Mouse (Mus musculus) forebrain, embryonic 10.5 days (tissue): ENCODE measurements around the gene Thbd. TPM values are rescaled to one million over a fixed set of nuclear protein-coding genes. Genes with fewer than 3 reads are reported as not detected.

Experiments
- DNase-seq: peaks from one replicate; pipeline ENCODE4 v3.0.0-alpha.2; 2017; ENCODE audit warnings: low spot score; ENCODE audit errors: extremely low spot score
- H3K27ac ChIP-seq: fragments of 300-500 bp; sonication (generic); 2 replicates; pipeline ENCODE4 v1.5.1; 2016; ENCODE audit warnings: mild to moderate bottlenecking
- H3K27me3 ChIP-seq: fragments of 300-500 bp; sonication (generic); 2 replicates; pipeline ENCODE4 v1.6.1; 2016; ENCODE audit warnings: mild to moderate bottlenecking; ENCODE audit not compliant: poor library complexity, severe bottlenecking
- H3K36me3 ChIP-seq: fragments of 300-500 bp; sonication (generic); replicated peaks from 2 replicates; pipeline ENCODE4 v1.6.1; 2016; ENCODE audit warnings: mild to moderate bottlenecking, moderate library complexity
- H3K4me1 ChIP-seq: fragments of 300-500 bp; sonication (generic); 2 replicates; pipeline ENCODE4 v1.6.1; 2016
- H3K4me3 ChIP-seq: fragments of 300-500 bp; sonication (generic); 2 replicates; pipeline ENCODE4 v1.5.1; 2016; ENCODE audit warnings: mild to moderate bottlenecking, moderate library complexity
- H3K9me3 ChIP-seq: fragments of 300-500 bp; sonication (generic); 2 replicates; pipeline ENCODE4 v1.6.1; 2016; ENCODE audit warnings: mild to moderate bottlenecking, moderate library complexity
- WGBS: fragments of 180-500 bp; shearing (Covaris S2); methylation state at CpG from one replicate; pipeline ENCODE4 v1.1.7; 2016; 5-methylcytosine and 5-hydroxymethylcytosine counted together
- polyA plus RNA-seq: library from polyadenylated mRNA; unstranded; fragments of >200 nt; fragmentation: Nextera tagmentation; extraction: Ambion mirVana; gene quantifications from 2 replicates; pipeline ENCODE4 v1.2.1, GENCODE M21; 2016

Gene Thbd
- polyA plus RNA-seq, 1 experiment from 2014 or later, result 4.8 TPM

DNA sequence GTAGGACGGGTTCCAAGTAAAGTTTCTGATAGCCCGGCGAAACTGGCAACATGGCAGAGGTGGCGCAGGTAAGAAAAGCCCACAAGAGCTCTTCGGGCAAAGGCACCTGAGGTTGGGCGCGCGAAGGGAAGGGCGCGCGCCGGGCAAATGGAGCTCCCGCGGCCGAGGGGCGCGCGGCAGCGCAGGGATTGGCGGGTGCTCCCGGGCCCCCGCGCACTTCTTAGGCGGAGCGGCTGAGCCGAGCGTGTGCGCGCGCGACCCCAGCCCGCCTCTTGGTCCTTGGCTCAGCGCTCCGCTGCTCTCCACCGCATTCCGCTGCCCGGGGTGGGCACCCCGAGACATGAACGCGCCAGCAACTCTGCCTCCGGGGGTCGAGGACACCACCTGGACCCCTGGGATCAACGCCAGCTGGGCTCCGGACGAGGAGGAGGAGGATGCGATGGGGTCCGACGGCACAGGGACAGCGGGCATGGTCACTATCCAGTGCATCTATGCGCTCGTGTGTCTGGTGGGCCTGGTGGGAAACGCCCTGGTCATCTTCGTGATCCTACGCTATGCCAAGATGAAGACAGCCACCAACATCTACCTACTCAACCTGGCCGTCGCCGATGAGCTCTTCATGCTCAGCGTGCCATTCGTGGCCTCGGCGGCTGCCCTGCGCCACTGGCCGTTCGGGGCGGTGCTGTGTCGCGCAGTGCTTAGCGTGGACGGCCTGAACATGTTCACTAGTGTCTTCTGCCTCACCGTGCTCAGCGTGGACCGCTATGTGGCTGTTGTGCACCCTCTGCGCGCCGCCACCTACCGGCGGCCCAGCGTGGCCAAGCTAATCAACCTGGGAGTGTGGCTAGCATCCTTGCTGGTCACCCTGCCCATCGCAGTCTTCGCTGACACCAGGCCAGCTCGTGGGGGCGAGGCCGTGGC lies 12.6 kb downstream of the Thbd start, which contains the start of gene Sstr4:
Gene Sstr4 (plus strand): TSS at position 214 of the 921 bp plus-strand sequence.
- WGBS, result 4% methylated on average over 83 of the region's 83 CpGs

DNA sequence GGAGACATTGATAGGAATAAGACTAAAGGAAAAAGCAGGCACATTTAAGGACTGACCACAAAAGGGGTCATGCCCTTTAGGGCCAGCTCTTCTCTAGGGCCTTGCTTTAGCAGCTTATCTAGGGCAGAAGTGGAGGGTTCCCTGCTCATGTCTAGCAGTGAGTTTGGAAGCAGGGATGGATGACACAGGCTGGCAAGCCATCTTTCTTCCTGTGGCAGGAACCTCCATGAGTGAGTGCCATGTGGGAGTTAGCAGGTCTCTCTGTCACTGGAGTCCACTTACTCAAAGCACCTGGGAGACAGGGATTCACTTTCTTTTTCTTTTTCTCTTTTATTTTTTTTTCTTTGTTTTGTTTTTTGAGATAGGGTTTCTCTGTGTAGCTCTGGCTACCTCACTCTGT lies 14.1 kb downstream of the Thbd start:
- Histone ChIP-seq H3K27ac (no peak overlapping the region), H3K4me3 (no peak overlapping the region), H3K4me1 (peaks cover 19% of the 10 kb centered on the region), H3K27me3 (peaks cover 50% of the 10 kb centered on the region), H3K36me3 (no peaks in the 10 kb centered on the region), H3K9me3 (no peaks in the 10 kb centered on the region)
- no peak for DNase-seq

More for the DNA sequence above, 12.6 kb downstream of the Thbd start, which contains the start of gene Sstr4:
- Histone ChIP-seq H3K4me3 (peak within 1 kb of the TSS; percentile 63), H3K27ac (peak within 1 kb of the TSS; percentile 65), H3K9me3 (no peaks in the 10 kb centered on the region), H3K4me1 (peaks cover 19% of the 10 kb centered on the region), H3K36me3 (no peaks in the 10 kb centered on the region), H3K27me3 (peaks cover 50% of the 10 kb centered on the region)
- peak; percentile 47 for DNase-seq

DNA sequence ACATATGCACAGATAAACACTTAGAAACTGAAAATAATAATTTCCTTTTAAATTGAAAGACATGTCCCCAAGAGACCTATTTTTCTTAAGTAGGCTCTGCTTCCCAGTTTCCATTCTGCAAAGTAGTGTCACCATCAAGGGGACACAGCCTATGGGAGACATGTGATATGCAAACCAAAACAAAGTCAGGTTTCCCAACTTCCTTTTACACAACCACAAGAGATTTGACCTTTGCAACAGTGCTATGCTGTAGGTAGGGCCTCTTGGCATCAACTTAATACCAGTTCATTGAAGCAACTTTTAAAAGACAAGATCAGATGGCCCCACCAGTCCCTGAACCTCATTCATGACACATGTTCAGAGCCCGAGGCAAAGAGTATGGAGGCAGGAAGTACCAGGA lies 14.8 kb downstream of the Thbd start:
- no peaks in the 10 kb centered on the region for H3K36me3 ChIP-seq
- DNase-seq, result no peak
- no peaks in the 10 kb centered on the region for H3K9me3 ChIP-seq
- no peak overlapping the region for H3K27ac ChIP-seq
- peaks cover 50% of the 10 kb centered on the region for H3K27me3 ChIP-seq
- H3K4me3 ChIP-seq, result no peak overlapping the region
- peaks cover 19% of the 10 kb centered on the region for H3K4me1 ChIP-seq
- 91% methylated on average over 1 of the region's 1 CpGs for WGBS

DNA sequence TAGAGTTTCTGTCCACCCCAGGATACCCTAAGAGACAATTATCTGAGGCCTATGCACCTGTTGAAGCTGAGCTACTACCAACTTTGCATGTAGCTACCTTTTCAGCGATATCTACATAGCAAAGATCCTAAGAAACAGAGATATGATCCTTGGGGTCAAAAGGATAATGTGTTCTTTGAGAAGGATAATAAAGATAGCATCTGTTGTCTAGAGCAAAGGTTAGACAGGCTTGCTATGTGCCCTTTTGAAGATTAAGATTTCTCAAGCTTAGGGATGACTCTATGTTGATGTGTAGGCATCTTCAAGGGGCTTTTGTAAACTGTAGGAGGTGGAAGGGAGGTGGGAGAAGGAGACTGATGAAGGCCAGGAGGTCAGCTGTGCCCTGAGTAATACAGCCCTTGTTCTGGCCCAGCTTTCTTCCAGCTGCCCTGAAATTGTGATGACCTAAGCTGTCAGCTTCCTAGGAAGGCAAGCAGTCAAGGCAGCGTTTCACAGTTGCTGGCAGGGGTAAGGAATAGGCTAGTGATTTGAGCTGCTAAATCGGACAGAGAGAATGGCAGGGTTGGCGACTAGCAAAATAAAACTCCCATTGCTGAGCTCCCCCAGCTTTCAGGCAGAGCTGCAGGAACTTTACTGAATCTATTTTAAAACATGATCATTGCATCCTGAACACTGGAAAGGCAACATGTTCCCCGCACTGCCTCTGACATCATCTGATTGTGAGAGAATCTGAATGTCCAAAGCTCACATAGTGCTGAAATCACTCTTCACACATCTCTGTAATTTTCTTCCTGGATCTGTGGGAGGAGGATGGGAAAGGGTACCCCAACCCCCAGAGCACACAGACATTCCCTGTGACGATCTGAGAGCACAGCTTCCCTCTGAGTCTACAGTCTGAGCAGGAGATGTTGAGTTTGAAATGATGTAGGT lies 20.1 kb downstream of the Thbd start:
- Histone ChIP-seq H3K27ac (no peak overlapping the region), H3K4me3 (no peak overlapping the region), H3K9me3 (no peaks in the 10 kb centered on the region), H3K27me3 (no peaks in the 10 kb centered on the region), H3K4me1 (no peaks in the 10 kb centered on the region), H3K36me3 (no peaks in the 10 kb centered on the region)
- no peak for DNase-seq
- WGBS, result 82% methylated on average over 6 of the region's 6 CpGs

DNA sequence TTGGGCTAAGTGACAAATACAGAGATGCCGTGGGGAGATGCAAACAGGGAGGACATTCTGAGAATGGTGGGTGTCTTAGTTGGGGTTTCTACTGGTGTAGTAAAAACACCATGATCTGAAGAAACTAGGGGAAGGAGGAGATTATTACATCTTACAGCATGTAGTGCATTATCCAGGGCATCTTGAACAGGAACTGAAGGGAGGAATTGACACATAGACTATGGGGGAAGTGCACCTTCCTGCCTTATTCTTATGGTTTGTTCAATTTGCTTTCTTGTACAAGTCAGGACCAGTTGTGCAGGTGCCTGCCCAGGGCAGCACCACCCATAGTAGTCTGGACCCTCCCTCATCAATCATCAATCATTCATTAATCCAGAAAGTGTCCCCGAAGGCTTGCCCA lies 21.1 kb downstream of the Thbd start:
- 89% methylated on average over 2 of the region's 2 CpGs for WGBS
- Histone ChIP-seq H3K4me1 (no peaks in the 10 kb centered on the region), H3K36me3 (no peaks in the 10 kb centered on the region), H3K4me3 (no peak overlapping the region), H3K9me3 (no peaks in the 10 kb centered on the region), H3K27ac (no peak overlapping the region), H3K27me3 (no peaks in the 10 kb centered on the region)
- no peak for DNase-seq

DNA sequence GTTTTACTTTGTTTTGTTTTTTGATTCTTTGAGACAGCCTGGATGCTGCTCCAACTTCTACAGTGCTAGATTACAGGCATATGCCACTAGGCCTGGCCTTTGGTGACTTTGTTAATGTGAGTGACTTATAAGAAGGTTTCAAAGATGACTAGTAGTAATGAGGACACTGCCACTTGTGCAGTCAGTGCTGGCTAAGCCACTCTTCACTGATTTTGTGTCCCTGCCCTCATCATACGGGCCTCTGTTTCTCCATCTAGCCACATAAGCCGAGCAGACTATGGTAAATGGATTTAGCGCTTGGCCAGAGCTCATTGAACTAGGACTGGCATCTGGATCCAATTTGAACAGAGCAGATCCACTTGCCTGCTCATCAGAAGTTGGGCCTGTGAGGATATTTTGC lies 21.5 kb downstream of the Thbd start:
- Histone ChIP-seq H3K4me1 (no peaks in the 10 kb centered on the region), H3K9me3 (no peaks in the 10 kb centered on the region), H3K4me3 (no peak overlapping the region), H3K27me3 (no peaks in the 10 kb centered on the region), H3K27ac (no peak overlapping the region), H3K36me3 (no peaks in the 10 kb centered on the region)
- no peak for DNase-seq
- WGBS, result 69% methylated on average over 3 of the region's 3 CpGs

DNA sequence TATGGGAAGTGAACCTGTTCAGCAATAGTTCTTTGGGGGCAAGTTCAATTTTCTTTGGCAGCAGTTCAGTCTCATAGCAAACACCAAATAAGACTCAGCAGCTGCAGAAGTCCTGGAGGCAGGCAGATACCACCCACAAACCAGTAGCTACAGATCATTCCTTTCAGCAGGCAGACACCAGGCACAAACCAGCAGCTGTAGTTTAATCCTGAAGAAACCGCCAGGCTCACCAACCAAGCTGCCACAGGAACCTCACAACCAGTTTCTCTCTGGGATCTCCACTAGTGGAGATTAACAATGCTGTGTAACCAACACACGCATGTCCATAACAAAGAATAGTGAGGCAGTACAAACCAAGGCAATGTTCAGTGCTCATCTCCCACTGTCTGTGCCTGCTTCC lies 26.9 kb downstream of the Thbd start:
- 87% methylated on average over 2 of the region's 2 CpGs for WGBS
- Histone ChIP-seq H3K36me3 (no peaks in the 10 kb centered on the region), H3K27me3 (no peaks in the 10 kb centered on the region), H3K9me3 (no peaks in the 10 kb centered on the region), H3K4me3 (no peak overlapping the region), H3K4me1 (no peaks in the 10 kb centered on the region), H3K27ac (no peak overlapping the region)
- no peak for DNase-seq

DNA sequence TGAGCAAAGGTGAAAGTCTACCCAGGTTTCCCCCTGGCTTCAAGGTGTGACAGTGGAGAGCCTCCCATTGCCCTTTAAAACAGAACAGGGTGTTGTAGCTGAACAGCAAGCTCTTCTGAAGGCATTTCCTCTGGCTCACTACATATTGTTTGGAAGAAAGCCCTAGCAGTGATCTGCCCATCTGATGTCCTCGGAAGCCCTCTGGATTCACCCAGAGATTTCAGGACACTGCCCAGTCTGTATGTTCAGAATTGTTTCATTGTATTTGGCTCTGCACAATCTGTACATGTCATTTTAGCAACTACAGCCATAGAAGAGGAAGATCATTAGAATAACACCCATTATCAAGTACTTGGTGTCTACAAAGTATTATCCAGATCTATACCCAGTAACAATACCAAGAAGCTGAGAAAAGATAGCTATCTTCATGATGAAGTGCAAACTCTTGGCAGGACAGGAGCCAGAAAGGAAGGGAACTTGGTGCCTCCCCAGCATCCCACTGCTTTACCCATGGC lies 28.0 kb downstream of the Thbd start:
- H3K9me3 ChIP-seq, result no peaks in the 10 kb centered on the region
- no peak for DNase-seq
- 81% methylated on average over 1 of the region's 1 CpGs for WGBS
- no peak overlapping the region for H3K27ac ChIP-seq
- H3K4me3 ChIP-seq, result no peak overlapping the region
- H3K27me3 ChIP-seq, result no peaks in the 10 kb centered on the region
- no peaks in the 10 kb centered on the region for H3K36me3 ChIP-seq
- H3K4me1 ChIP-seq, result no peaks in the 10 kb centered on the region

DNA sequence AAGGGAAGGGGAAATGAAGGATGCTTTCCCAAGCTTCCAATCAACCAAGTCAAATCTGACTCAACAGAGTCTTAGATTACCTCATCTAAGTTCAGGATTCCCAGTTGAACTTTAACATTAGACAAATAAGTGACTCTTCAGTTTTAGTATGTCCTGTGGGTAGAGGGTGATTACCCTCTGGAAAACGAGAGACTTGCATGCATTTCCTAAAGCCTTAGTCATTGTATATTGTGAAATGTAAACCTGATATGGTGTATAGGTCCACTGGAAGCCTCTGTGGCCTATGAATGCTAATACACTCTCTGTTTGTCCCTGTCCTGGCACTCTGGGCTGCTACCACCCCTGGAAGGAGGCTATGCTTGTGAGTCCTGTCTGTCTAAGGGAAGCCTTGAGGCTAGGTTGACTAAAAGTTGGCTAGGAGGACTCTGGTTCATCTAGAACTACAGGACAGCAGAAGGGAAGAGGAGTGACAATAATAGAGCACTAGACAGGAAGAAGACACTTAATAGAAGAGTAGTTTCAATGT lies 29.1 kb downstream of the Thbd start:
- no peak overlapping the region for H3K27ac ChIP-seq
- no peak overlapping the region for H3K4me3 ChIP-seq
- no peak for DNase-seq
- 82% methylated on average over 1 of the region's 1 CpGs for WGBS
- H3K27me3 ChIP-seq, result no peaks in the 10 kb centered on the region
- H3K36me3 ChIP-seq, result no peaks in the 10 kb centered on the region
- no peaks in the 10 kb centered on the region for H3K4me1 ChIP-seq
- no peaks in the 10 kb centered on the region for H3K9me3 ChIP-seq

DNA sequence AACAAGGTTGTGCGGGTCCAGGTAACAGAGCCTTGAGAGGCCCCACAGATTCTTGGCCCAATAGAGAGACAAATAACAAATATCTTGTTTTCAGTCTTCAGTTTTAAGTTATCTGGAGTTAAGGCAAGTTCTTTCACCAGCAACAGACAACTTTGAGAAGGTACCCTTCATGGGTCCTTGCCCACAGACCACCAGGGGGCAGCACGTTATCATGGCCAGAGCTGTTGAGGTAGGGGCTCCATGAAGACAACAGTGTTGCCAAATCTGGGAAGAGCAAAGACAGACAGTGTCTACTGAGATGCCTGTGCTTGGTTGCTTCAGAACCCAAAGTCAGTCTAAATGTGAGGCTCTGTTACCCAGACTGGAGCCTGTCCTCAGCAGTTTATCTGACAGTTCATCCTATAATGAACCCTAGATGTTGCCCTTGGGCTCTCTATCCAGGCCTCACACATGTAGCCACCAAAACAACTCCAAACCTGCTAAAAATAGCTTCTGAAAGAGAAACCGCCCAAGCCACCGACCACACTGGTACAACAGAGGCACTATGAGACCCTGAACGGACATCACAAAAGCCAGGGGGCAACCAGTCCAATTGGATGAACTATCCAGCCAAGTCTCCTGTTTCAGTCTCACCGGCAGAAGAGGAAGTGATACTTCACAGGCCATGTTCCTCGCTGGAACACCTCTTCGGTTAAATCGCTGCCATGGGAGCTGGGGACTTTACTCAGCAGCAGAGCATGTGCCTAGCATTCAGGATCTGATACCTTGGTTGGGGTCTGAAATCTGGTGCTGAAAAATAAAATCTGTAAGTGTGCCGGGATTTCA lies 32.5 kb downstream of the Thbd start:
- DNase-seq, result peak; percentile 33
- WGBS, result 76% methylated on average over 10 of the region's 10 CpGs
- H3K27ac ChIP-seq, result no peak overlapping the region
- H3K27me3 ChIP-seq, result no peaks in the 10 kb centered on the region
- no peak overlapping the region for H3K4me3 ChIP-seq
- no peaks in the 10 kb centered on the region for H3K36me3 ChIP-seq
- H3K9me3 ChIP-seq, result no peaks in the 10 kb centered on the region
- no peaks in the 10 kb centered on the region for H3K4me1 ChIP-seq

DNA sequence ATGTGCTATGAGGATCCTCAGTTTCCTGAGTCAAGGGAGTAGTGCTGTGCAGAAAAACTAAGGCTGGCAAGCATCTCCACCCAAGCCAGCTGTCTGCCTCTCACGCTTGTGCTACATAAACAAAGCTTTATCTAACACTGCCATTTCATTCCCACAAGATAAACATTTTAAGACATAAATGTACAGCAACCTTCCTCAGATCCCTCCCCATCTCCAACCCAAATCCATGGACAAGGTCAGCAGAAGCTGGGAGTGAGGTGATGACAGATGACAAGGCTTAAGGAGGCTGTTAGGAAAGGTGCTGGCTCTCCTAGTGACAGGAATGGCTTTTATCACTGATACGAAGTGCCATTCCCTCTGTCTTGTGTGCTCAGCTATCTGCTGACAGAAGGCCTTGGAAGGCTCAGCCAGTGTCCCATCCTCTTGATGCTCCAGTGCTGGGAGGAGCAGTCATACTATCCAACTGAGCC lies 34.4 kb downstream of the Thbd start:
- no peak for DNase-seq
- H3K4me3 ChIP-seq, result no peak overlapping the region
- H3K36me3 ChIP-seq, result no peaks in the 10 kb centered on the region
- no peaks in the 10 kb centered on the region for H3K9me3 ChIP-seq
- H3K27me3 ChIP-seq, result no peaks in the 10 kb centered on the region
- no peaks in the 10 kb centered on the region for H3K4me1 ChIP-seq
- WGBS, result 87% methylated on average over 2 of the region's 2 CpGs
- no peak overlapping the region for H3K27ac ChIP-seq
